ENCODE assay signal across 10 mouse cellular contexts in the genomic region with DNA sequence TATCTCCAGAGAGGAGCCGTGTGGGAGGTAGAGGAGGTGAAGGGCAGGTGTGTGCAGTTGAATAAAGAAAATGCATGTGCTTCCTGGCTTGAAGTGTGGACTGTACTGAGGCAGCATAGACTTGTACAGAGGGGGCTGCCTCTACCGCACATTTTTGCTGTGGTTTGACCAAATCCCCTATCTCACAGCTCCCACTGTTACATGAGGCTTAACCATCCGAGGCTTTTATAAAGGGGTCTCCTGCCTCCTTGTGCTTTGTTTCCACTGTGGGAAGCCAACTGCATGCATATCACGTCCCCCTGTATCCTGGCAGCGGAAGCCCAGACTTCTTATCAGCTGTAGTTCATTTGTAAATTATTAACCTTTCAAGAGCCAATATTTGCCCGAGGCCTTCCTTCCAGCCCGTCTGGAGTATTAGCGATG. TPM values are rescaled to one million over a fixed set of nuclear protein-coding genes. Genes with fewer than 3 reads are reported as not detected.
DNase-seq lines count a peak whose midpoint lies in the region; ATAC-seq lines count a peak whose summit lies in the region.
"Had no signal": no experiment of that assay in that cellular context is flagged by ENCODE, and none has a peak within 500 bp of the region (broad histone marks: within the 10 kb centered on the region; RNA-seq: fewer than 3 reads in every experiment).

No protein-coding gene starts in this region.

- WGBS in heart, embryonic 10.5 days: 40% methylated on average over 8 of the region's 8 CpGs
- 35% methylated on average over 8 of the region's 8 CpGs for WGBS in forebrain, embryonic 15.5 days
- WGBS in liver, embryonic 11.5 days: 33% methylated on average over 8 of the region's 8 CpGs
- 18% methylated on average over 8 of the region's 8 CpGs for WGBS in midbrain, embryonic 14.5 days

- no peak overlapping the region for H3K4me2 ChIP-seq in forebrain, embryonic 15.5 days (replicated peaks)
- peak overlapping the region; percentile 31; the same call in 1 of the 2 replicates for H3K4me2 ChIP-seq in liver, embryonic 11.5 days
- peak overlapping the region; percentile 27 for H3K4me2 ChIP-seq in midbrain, embryonic 14.5 days (ENCODE audit: low read length)

- no peaks in the 10 kb centered on the region for H3K9me3 ChIP-seq in heart, embryonic 10.5 days
- H3K9me3 ChIP-seq in forebrain, embryonic 15.5 days: no peaks in the 10 kb centered on the region
- no peaks in the 10 kb centered on the region for H3K9me3 ChIP-seq in liver, embryonic 11.5 days (ENCODE audit: control insufficient read depth, low read length)
- H3K9me3 ChIP-seq in midbrain, embryonic 14.5 days (ENCODE audit: control insufficient read depth, low read length): no peaks in the 10 kb centered on the region

- H3K36me3 ChIP-seq in heart, embryonic 10.5 days: no peaks in the 10 kb centered on the region
- no peaks in the 10 kb centered on the region for H3K36me3 ChIP-seq in forebrain, embryonic 15.5 days
- H3K36me3 ChIP-seq in liver, embryonic 11.5 days (ENCODE audit: control insufficient read depth, insufficient read depth, low read length): no peaks in the 10 kb centered on the region
- H3K36me3 ChIP-seq in midbrain, embryonic 14.5 days (ENCODE audit: control insufficient read depth, insufficient read depth, low read length): no peaks in the 10 kb centered on the region

- DNase-seq in heart, embryonic 10.5 days (ENCODE audit: low spot score): no peak
- DNase-seq in heart, postnatal 14 days: no peak
- DNase-seq in liver, embryonic 11.5 days (ENCODE audit: low spot score): no peak
- DNase-seq in midbrain, embryonic 14.5 days: peak; percentile 78
- no peak for DNase-seq in ovary, postnatal 14 days (ENCODE audit: low spot score)
- DNase-seq in layer of hippocampus, adult 18-20 months (ENCODE audit: low spot score in 2 of 2): no peak
- DNase-seq in gastrocnemius, adult 18-20 months (ENCODE audit: low spot score): no peak
- DNase-seq: gastrocnemius, postnatal 10 days; spleen, adult 18-20 months had no signal

- peaks cover 27% of the 10 kb centered on the region for H3K4me1 ChIP-seq in heart, embryonic 10.5 days
- peaks cover 19% of the 10 kb centered on the region for H3K4me1 ChIP-seq in forebrain, embryonic 15.5 days
- peaks cover 11% of the 10 kb centered on the region for H3K4me1 ChIP-seq in liver, embryonic 11.5 days (replicated peaks; ENCODE audit: control insufficient read depth, insufficient read depth, low read length)
- peaks cover 26% of the 10 kb centered on the region for H3K4me1 ChIP-seq in midbrain, embryonic 14.5 days (ENCODE audit: control insufficient read depth, insufficient read depth, low read length)

- intact Hi-C loops in heart, postnatal 14 days (cut with DNase I): no loop called here

- peaks cover 14% of the 10 kb centered on the region; the same call in 1 of the 2 replicates for H3K27me3 ChIP-seq in heart, embryonic 10.5 days (ENCODE audit: insufficient read depth, poor library complexity, severe bottlenecking)
- H3K27me3 ChIP-seq in forebrain, embryonic 15.5 days: peaks cover 30% of the 10 kb centered on the region
- H3K27me3 ChIP-seq in liver, embryonic 11.5 days (replicated peaks; ENCODE audit: control insufficient read depth, insufficient read depth, low read length): no peaks in the 10 kb centered on the region
- H3K27me3 ChIP-seq in midbrain, embryonic 14.5 days (ENCODE audit: control insufficient read depth, insufficient read depth, low read length): no peaks in the 10 kb centered on the region

- ATAC-seq in forebrain, embryonic 15.5 days (replicated peaks): peak; percentile 44; the same call in 1 of the 2 replicates
- ATAC-seq in liver, embryonic 11.5 days (replicated peaks; ENCODE audit: low FRiP score): peak; percentile 30; the same call in 1 of the 2 replicates
- peak; percentile 75 for ATAC-seq in midbrain, embryonic 14.5 days (ENCODE audit: low FRiP score, low TSS enrichment)

- H3K9ac ChIP-seq in forebrain, embryonic 15.5 days (replicated peaks): no peak overlapping the region
- H3K9ac ChIP-seq in liver, embryonic 11.5 days (ENCODE audit: low read depth, low read length): no peak overlapping the region
- H3K9ac ChIP-seq in midbrain, embryonic 14.5 days (replicated peaks; ENCODE audit: low read length): 0 out of 2 replicates have a peak overlapping the region, but pooled peaks have one; percentile 18

- no peak overlapping the region for H3K4me3 ChIP-seq in heart, embryonic 10.5 days
- no peak overlapping the region for H3K4me3 ChIP-seq in forebrain, embryonic 15.5 days
- H3K4me3 ChIP-seq in liver, embryonic 11.5 days (ENCODE audit: low read depth, low read length): no peak overlapping the region
- no peak overlapping the region for H3K4me3 ChIP-seq in midbrain, embryonic 14.5 days (replicated peaks; ENCODE audit: low read depth, low read length)

- H3K27ac ChIP-seq in heart, embryonic 10.5 days: peak overlapping the region; percentile 42
- peak overlapping the region; percentile 60; the same call in 1 of the 2 replicates for H3K27ac ChIP-seq in forebrain, embryonic 15.5 days (replicated peaks)
- peak overlapping the region; percentile 66; the same call in 1 of the 2 replicates for H3K27ac ChIP-seq in liver, embryonic 11.5 days (ENCODE audit: low read depth, low read length)
- H3K27ac ChIP-seq in midbrain, embryonic 14.5 days (replicated peaks; ENCODE audit: low read depth, low read length): peak overlapping the region; percentile 80

RNA-seq across cellular contexts. Expression of a gene that starts 53.6 kb away (rescaled TPM):
- 7.2 and 8.3 TPM in 2 replicates for polyA plus RNA-seq in heart, embryonic 10.5 days (2016; fragmentation: Nextera tagmentation; extraction: Ambion mirVana)
- under 1 TPM; 0.72 to 0.83 TPM for total RNA-seq in heart, postnatal 14 days (2021)
- 43.6 and 44.8 TPM in 2 replicates for polyA plus RNA-seq in forebrain, embryonic 15.5 days (2015; fragmentation: Nextera tagmentation; extraction: Ambion mirVana)
- 3.3 TPM in 2 replicates for polyA plus RNA-seq in liver, embryonic 11.5 days (2014; fragmentation: Nextera tagmentation; extraction: Ambion mirVana)
- 46.0 and 47.7 TPM in 2 replicates for polyA plus RNA-seq in midbrain, embryonic 14.5 days (2014; fragmentation: Nextera tagmentation; extraction: Ambion mirVana)
- total RNA-seq in layer of hippocampus, adult 18-20 months (2021): 10 to 100 TPM; 23.5 to 26.6 TPM
- total RNA-seq in gastrocnemius, adult 18-20 months (2021): under 1 TPM in 1 of 2 experiments, not detected in 1; 0.40 TPM
